Mouse (Mus musculus): ENCODE measurements around the gene Triobp.
A peak's percentile ranks its signal among the peaks of the same experiment; 100 is the strongest.
"Not testable (repeated sequence)": the region's sequence is repeated elsewhere in the genome, so short reads cannot be mapped to it uniquely, and the experiment has no call there.

Triobp gene

GRCm38 (mm10) chr15:79000357-79000791 is 52.9 kb downstream of the Triobp start:
- no peak for DNase-seq (ENCODE audit: low spot score in 2 of 2)

- no peak for DNase-seq (ENCODE audit: low spot score in 2 of 2)
Measured at GRCm38 (mm10) chr15:79001559-79001958, 54.0 kb downstream of the Triobp start.

- no peak for DNase-seq (ENCODE audit: low spot score in 2 of 2)
Measured at GRCm38 (mm10) chr15:79002036-79002435, 54.5 kb downstream of the Triobp start.

- no peak for DNase-seq (ENCODE audit: low spot score in 2 of 2)
Measured at GRCm38 (mm10) chr15:79003079-79003478, 55.6 kb downstream of the Triobp start.

GRCm38 (mm10) chr15:79005581-79005980 is 58.1 kb downstream of the Triobp start:
- DNase-seq (ENCODE audit: low spot score in 2 of 2), result no peak

GRCm38 (mm10) chr15:79006638-79007037 is 59.1 kb downstream of the Triobp start:
- DNase-seq (ENCODE audit: low spot score in 2 of 2), result no peak

GRCm38 (mm10) chr15:79007059-79007458 is 59.5 kb downstream of the Triobp start:
- no peak for DNase-seq (ENCODE audit: low spot score in 2 of 2)

- not testable (repeated sequence) for DNase-seq (ENCODE audit: low spot score in 2 of 2)
Measured at GRCm38 (mm10) chr15:79007836-79008235, 60.3 kb downstream of the Triobp start.

GRCm38 (mm10) chr15:79009734-79010133 is 62.2 kb downstream of the Triobp start:
- DNase-seq (ENCODE audit: low spot score in 2 of 2), result no peak

GRCm38 (mm10) chr15:79011550-79011949 is 64.0 kb downstream of the Triobp start:
- no peak for DNase-seq (ENCODE audit: low spot score in 2 of 2)

GRCm38 (mm10) chr15:79013382-79013781 is 65.9 kb downstream of the Triobp start:
- no peak for DNase-seq (ENCODE audit: low spot score in 2 of 2)

- no peak for DNase-seq (ENCODE audit: low spot score in 2 of 2)
Measured at GRCm38 (mm10) chr15:79018191-79018590, 70.7 kb downstream of the Triobp start.

- DNase-seq (ENCODE audit: low spot score in 2 of 2), result no peak
Measured at GRCm38 (mm10) chr15:79018886-79019285, 71.4 kb downstream of the Triobp start.

- DNase-seq (ENCODE audit: low spot score in 2 of 2), result no peak
Measured at GRCm38 (mm10) chr15:79022671-79023230, 75.2 kb downstream of the Triobp start.

- no peak for DNase-seq (ENCODE audit: low spot score in 2 of 2)
Measured at GRCm38 (mm10) chr15:79023366-79023765, 75.8 kb downstream of the Triobp start.

GRCm38 (mm10) chr15:79025687-79026308 is 78.3 kb downstream of the Triobp start:
- no peak for DNase-seq (ENCODE audit: low spot score in 2 of 2)

GRCm38 (mm10) chr15:79026511-79027290 is 79.2 kb downstream of the Triobp start:
- DNase-seq (ENCODE audit: low spot score in 2 of 2), result no peak

- peak in 1 of 2 experiments; percentile 37 for DNase-seq (ENCODE audit: low spot score in 2 of 2)
Measured at GRCm38 (mm10) chr15:79027291-79028205, 80.0 kb downstream of the Triobp start.

- peak; percentile 65 to 87 for DNase-seq (ENCODE audit: low spot score in 2 of 2)
Measured at GRCm38 (mm10) chr15:79028237-79028738, 80.8 kb downstream of the Triobp start, which contains the start of gene H1f0. Gene H1f0 (plus strand): TSS chr15:79028450.

GRCm38 (mm10) chr15:79028823-79029484 is 81.4 kb downstream of the Triobp start:
- DNase-seq (ENCODE audit: low spot score in 2 of 2), result no peak
